Mouse (Mus musculus) heart, adult 11 months (tissue): ENCODE data around the gene Ssh2.

Experiments
- DNase-seq: peaks from one replicate; pipeline ENCODE4 v3.0.0; 2022

The Ssh2 gene

GRCm38 (mm10) chr11:77349698-77350097 lies 133.6 kb downstream of the Ssh2 start:
- DNase-seq = peak; percentile 62

GRCm38 (mm10) chr11:77355055-77355454 lies 139.0 kb downstream of the Ssh2 start:
- DNase-seq = no peak

DNA sequence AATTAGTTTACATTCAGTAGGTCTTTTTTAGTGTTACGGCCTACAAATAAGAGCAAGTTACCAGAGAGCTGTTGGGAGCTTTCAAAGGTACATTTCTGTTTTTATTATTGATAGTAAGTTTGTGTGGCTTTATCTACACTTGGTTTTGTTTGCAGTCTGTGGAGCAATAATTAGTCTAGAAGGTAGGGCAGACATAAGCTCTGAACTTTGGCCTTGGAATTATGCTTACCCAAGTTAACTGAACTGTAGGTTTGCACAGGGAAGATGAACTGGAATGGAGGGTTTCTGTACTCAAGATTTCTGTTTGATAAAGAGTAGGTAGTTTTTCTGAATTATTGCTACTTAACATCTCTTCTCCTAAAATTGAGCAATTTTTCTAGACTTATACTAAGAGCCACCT lies 141.8 kb downstream of the Ssh2 start:
- DNase-seq = no peak

- DNase-seq = peak; percentile 81
Measured at GRCm38 (mm10) chr11:77363476-77363875, 147.4 kb downstream of the Ssh2 start.

DNA sequence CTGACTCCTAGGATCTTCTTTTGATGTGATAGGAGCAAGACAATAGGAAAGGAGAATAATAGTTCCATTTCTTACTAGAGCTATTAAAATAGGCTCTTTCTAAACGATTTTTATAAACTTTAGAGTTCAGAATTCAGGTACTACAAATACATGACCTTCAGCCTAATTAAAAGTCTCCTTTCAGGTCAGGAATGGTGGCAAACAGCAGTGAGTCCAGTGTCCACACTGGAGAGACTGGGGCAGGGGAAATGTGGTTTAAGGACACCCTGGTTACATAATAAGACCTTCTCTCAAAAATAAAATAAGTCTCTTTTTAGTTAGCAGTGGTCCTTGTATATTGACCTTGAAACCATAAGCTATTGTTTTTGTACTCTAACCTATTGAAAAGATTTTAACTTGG lies 148.3 kb downstream of the Ssh2 start:
- DNase-seq = peak; percentile 57

GRCm38 (mm10) chr11:77365706-77366386 lies 149.8 kb downstream of the Ssh2 start:
- DNase-seq = peak; percentile 59

GRCm38 (mm10) chr11:77367541-77368270 lies 151.6 kb downstream of the Ssh2 start:
- DNase-seq = peak; percentile 93

DNA sequence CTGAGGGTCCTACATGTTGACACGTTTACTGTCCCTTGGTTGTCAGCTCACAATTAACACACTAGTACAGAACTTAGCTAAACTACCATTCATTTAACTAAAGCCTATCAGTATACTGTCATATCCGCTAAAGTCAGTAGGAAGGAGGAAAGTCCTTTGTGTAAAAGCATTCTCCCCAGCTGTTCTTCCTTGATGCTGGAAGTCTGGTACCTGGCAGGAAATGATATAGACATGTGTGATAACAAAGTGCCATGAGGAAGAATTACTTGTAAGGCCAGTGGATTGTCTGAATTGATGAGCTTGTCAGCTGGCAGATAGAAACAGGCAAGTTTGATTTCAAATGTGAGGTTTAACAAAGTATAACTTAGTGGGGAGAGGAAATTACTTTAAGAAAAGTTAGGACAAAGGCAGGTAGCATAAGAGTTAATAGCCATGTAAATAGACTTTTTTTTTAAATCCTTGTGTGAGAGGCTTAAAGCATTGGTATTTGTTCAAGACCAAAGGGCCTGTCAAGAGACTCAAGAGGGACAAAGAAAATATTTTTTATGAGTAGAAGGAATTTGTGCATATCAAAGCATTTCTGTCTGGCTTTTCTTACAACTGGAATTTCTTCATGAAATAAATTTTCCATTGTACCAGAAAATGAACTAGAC lies 153.2 kb downstream of the Ssh2 start:
- peak; percentile 87 for DNase-seq

DNA sequence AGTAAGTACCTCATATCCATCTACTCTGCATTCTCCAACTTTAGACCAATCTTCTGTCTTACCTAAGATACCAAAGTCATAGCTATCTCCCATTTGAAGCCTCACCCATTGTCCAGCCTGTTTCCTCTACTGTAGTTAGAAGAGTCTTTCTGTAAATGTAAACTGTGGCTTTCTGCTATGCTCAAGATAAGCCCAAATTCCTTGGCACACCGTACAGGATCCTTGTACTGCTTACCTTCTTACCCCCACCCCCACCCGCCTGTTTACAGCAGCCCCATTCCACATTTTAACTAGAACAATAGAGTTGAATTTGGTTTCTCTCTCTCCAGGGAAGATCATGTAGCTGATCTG lies 153.7 kb downstream of the Ssh2 start:
- peak; percentile 85 for DNase-seq

DNA sequence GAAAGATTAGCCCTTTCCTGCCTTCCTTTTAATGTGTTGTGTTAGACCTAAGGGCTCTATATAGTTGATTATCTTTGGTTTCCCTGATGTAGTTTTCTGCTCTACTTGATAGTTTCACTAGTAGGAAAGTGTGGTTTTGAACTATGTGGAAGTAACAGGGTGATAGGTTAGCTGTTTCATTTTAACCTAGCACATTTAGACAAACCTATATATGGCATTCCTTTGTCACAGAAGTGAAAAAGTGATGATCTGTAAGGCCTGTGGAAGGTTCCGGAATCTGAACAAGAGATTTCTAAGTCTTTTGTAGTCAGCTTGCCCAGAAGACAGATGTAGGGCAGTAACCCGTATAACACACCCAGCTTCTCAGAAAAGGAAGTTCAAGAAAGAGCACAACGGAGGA lies 155.0 kb downstream of the Ssh2 start:
- peak; percentile 90 for DNase-seq

DNA sequence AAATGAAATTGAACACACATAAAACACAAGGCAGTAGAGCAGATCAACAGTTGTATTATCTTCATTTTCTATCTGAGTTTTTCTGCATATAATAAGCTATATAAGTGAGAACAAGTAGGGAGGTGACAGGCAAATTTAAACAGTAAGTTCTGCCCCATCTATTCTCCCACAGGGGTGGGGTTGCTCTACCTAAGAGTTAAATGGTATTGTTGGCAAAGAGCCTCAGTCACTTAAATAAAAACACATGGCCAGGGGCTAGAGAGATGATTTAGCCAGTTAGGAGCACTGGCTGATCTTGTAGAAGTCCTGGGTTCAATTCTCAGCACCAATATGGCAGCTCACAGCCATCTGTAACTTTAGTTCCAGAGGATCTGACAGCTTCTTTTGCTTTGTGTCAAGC lies 155.6 kb downstream of the Ssh2 start:
- DNase-seq = peak; percentile 82

GRCm38 (mm10) chr11:77372196-77372904 lies 156.3 kb downstream of the Ssh2 start:
- DNase-seq = peak; percentile 98

GRCm38 (mm10) chr11:77378622-77379021 lies 162.5 kb downstream of the Ssh2 start:
- peak; percentile 87 for DNase-seq

- DNase-seq = no peak
Measured at GRCm38 (mm10) chr11:77381174-77381573, 165.1 kb downstream of the Ssh2 start.

GRCm38 (mm10) chr11:77384151-77384550 lies 168.1 kb downstream of the Ssh2 start:
- peak; percentile 41 for DNase-seq

DNA sequence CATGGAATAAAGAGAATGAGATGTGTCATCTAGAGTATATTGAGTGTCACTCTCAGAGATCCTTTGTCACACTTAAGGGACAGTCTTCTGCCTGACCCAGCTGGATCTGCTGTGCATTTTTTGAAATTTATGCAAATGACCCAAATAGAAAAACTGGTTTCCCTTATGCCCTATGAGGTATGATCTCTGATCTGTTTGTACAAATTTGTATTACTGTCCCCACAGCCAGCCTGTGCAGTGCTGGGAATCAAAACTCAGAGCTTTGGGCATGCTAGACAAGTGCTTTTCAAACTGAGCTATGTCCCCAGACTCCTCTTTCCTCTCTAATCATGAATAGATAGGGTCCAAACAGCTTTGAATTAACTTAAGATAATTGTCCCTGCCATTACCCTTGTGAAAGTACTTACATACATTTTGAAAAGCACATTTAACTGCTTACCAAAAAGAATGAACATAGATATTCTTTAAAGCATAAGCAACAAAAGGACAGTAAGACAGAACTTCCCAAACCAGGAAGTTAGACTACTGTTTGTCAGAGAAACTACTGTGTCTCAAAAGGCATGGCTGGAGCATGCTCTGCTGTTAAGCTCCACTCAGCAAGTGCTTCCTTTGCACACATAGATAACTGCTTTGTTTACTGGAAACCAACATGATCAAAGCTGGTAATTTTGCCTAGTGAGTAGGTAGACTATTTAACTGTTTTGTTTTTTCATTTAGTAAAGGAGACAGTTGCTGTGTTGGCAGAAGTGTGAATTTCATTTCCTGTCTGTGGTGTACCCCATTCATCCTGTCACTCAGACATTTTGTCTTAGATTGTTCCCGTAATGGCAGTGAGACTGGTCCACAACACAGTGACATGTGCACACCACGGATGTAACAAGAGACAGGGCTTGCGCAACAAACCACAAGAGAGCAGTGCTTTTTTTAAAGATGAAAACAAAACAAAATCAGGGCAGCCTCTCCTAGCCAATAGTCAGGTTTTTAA lies 169.9 kb downstream of the Ssh2 start:
- peak; percentile 98 for DNase-seq

DNA sequence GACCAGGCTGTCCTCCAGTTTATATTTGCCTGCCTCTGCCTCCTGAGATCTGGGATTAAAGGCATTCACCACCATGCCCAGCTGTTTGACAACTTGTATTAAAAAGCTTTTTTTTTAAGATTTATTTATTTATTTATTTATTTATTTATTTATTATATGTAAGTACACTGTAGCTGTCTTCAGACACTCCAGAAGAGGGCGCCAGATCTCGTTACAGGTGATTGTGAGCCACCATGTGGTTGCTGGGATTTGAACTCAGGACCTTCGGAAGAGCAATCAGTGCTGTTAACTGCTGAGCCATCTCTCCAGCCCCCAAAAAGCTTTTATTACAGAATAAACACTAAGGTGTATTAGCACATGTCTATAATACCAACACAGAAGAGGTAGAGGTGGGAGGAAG lies 172.1 kb downstream of the Ssh2 start:
- peak; percentile 83 for DNase-seq

- DNase-seq = no peak
Measured at GRCm38 (mm10) chr11:77395539-77395938, 179.5 kb downstream of the Ssh2 start.

GRCm38 (mm10) chr11:77402508-77402907 lies 186.4 kb downstream of the Ssh2 start:
- peak; percentile 23 for DNase-seq

DNA sequence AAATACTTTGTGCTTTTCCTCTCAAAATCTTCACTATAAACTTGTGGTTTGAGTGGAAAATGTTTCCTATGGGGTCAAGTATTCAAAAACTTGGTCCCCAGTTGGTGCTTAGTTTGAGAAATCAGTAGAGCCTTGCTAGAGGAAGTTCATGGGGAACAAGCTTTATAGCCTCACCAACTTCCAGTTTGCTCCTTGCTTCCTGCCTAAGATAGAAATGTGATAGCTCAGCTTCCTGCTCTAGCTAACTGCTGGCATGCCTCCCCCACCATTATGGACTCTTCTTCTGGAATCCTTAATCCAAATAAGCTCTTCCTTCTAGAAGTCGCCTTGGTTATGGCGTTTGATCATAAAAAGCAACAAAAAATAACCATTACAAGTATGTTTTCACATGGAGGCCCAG lies 190.2 kb downstream of the Ssh2 start:
- DNase-seq = peak; percentile 81

DNA sequence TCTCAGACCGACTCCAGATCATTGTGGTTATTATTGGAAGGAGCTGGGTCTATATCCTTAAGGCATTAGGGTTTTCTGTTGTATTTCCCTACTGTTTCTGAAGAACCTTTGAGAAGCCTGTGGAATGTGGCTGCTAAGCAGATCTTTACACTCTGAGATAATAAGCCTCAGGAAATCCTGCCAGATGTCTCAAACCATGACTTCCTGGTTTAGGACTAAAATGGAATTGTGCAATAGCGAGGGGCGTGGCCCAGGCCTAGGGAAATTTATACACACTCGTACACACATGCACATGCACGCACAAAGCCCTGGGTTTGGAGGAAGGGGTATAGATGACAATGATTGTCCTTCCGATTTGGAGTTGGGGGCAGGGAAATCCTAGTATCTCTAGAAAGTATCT lies 193.8 kb downstream of the Ssh2 start:
- peak; percentile 98 for DNase-seq

DNA sequence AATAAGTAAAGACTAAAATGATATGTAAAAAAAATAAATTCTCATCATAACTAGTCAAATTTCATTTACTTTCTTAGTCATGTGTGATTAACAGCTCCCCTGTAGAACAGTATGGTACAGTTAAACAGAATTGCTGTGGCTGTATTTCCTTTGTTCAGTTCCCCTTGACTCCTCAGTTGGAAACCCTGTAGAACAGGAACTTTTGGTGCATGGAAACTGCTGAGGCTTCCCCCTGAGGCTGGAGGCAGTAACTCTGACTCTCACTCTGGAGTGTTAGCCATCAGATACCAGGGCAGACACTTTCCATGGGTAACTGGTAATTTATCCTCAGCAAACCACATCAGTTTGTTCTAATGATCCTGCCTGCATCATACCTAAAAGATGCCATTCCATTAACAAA lies 195.2 kb downstream of the Ssh2 start:
- peak; percentile 90 for DNase-seq
